Mouse (Mus musculus) erythroid progenitor cell, adult 5-6 weeks (primary cell): Measurements from ENCODE around the gene Cd19. TPM values are rescaled to one million over a fixed set of nuclear protein-coding genes. Genes with fewer than 3 reads are reported as not detected.
A peak's percentile ranks its signal among the peaks of the same experiment; 100 is the strongest.
"Not testable (repeated sequence)": the region's sequence is repeated elsewhere in the genome, so short reads cannot be mapped to it uniquely, and the experiment has no call there.

ENCODE experiments used
- ATAC-seq: replicated peaks from 2 replicates; pipeline ENCODE4 v1.8.0; 2016; ENCODE audit warnings: moderate number of reproducible peaks, mild to moderate bottlenecking, moderate TSS enrichment, inconsistent platforms; ENCODE audit not compliant: poor library complexity, low FRiP score, severe bottlenecking
- total RNA-seq, 2 experiments: library from RNA; stranded (forward) in 1 of 2; stranded (reverse) in 1 of 2; fragments of 150-400 nt in 1 of 2; fragments of 186-747, 209-891 nt in 1 of 2; gene quantifications; 2 replicates each; pipeline versions ENCODE4 v1.2.3 to v1.2.4; 2015 to 2017; ENCODE audit warnings: low replicate concordance in 2 of 2

The Cd19 gene
- total RNA-seq, 2 experiments from 2014 or later, result 18.8 to 35.2 TPM

GRCm38 (mm10) chr7:126396298-126397119 lies 18.2 kb downstream of the Cd19 start, which contains the start of gene Nfatc2ip:
Gene Nfatc2ip (minus strand): TSS chr7:126396737.
- peak; percentile 98 for ATAC-seq

- not testable (repeated sequence) for ATAC-seq
Observed at GRCm38 (mm10) chr7:126392086-126392884, 22.4 kb downstream of the Cd19 start.

- no peak for ATAC-seq
Observed at GRCm38 (mm10) chr7:126388185-126388584, 26.5 kb downstream of the Cd19 start.

- no peak for ATAC-seq
Observed at GRCm38 (mm10) chr7:126383565-126383964, 31.1 kb downstream of the Cd19 start.

- peak; percentile 92 for ATAC-seq
Observed at GRCm38 (mm10) chr7:126377278-126378158, 37.2 kb downstream of the Cd19 start, which contains the start of gene Spns1. Gene Spns1 (minus strand): TSS chr7:126377450.

GRCm38 (mm10) chr7:126376903-126377277 lies 37.8 kb downstream of the Cd19 start:
- no peak; the same call in 1 of the 2 replicates for ATAC-seq

GRCm38 (mm10) chr7:126375012-126375411 lies 39.7 kb downstream of the Cd19 start:
- ATAC-seq, result no peak

GRCm38 (mm10) chr7:126374526-126374925 lies 40.2 kb downstream of the Cd19 start:
- ATAC-seq, result no peak

- ATAC-seq, result no peak
Observed at GRCm38 (mm10) chr7:126373007-126373406, 41.7 kb downstream of the Cd19 start.

GRCm38 (mm10) chr7:126369393-126369792 lies 45.3 kb downstream of the Cd19 start, which contains the start of gene Lat:
Gene Lat (minus strand): TSS chr7:126369570.
- ATAC-seq, result no peak

- ATAC-seq, result no peak
Observed at GRCm38 (mm10) chr7:126368367-126368766, 46.3 kb downstream of the Cd19 start.

- ATAC-seq, result no peak
Observed at GRCm38 (mm10) chr7:126367636-126368035, 47.1 kb downstream of the Cd19 start.

GRCm38 (mm10) chr7:126363038-126363437 lies 51.7 kb downstream of the Cd19 start:
- ATAC-seq, result no peak

- no peak for ATAC-seq
Observed at GRCm38 (mm10) chr7:126359049-126359448, 55.6 kb downstream of the Cd19 start.

Other genes with a start within 250 kb of the Cd19 start
- gene Xpo6, start 214.4 kb downstream of the Cd19 start, total RNA-seq (2015; ENCODE audit: low replicate concordance), result 58.4 and 66.2 TPM in 2 replicates
- gene Xpo6, start 214.4 kb downstream of the Cd19 start, total RNA-seq (2017; ENCODE audit: low replicate concordance), result 21.9 and 25.2 TPM in 2 replicates
- gene Sbk1, start 142.3 kb downstream of the Cd19 start, total RNA-seq (2015; ENCODE audit: low replicate concordance), result 2.5 and 5.0 TPM in 2 replicates
- gene Sbk1, start 142.3 kb downstream of the Cd19 start, total RNA-seq (2017; ENCODE audit: low replicate concordance), result 3.4 and 4.0 TPM in 2 replicates
- gene Lat, start 45.3 kb downstream of the Cd19 start, total RNA-seq (2015; ENCODE audit: low replicate concordance), result 13.4 and 22.7 TPM in 2 replicates
- gene Lat, start 45.3 kb downstream of the Cd19 start, total RNA-seq (2017; ENCODE audit: low replicate concordance), result 1.7 and 3.5 TPM in 2 replicates
- 7.6 and 8.0 TPM in 2 replicates for gene Spns1, start 37.4 kb downstream of the Cd19 start, total RNA-seq (2015; ENCODE audit: low replicate concordance)
- 3.1 and 5.8 TPM in 2 replicates for gene Spns1, start 37.4 kb downstream of the Cd19 start, total RNA-seq (2017; ENCODE audit: low replicate concordance)
- 7.6 and 10.1 TPM in 2 replicates for gene Nfatc2ip, start 18.2 kb downstream of the Cd19 start, total RNA-seq (2015; ENCODE audit: low replicate concordance)
- 21.7 and 22.7 TPM in 2 replicates for gene Nfatc2ip, start 18.2 kb downstream of the Cd19 start, total RNA-seq (2017; ENCODE audit: low replicate concordance)
- gene Rabep2, start 13.9 kb upstream of the Cd19 start, total RNA-seq (2015; ENCODE audit: low replicate concordance), result 4.3 and 8.0 TPM in 2 replicates
- 1.4 and 7.2 TPM in 2 replicates for gene Rabep2, start 13.9 kb upstream of the Cd19 start, total RNA-seq (2017; ENCODE audit: low replicate concordance)
- gene Atp2a1, start 48.2 kb upstream of the Cd19 start, total RNA-seq (2015; ENCODE audit: low replicate concordance), result 2.2 TPM in 1 of 2 replicates, not detected in the other
- not detected in 2 replicates for gene Atp2a1, start 48.2 kb upstream of the Cd19 start, total RNA-seq (2017; ENCODE audit: low replicate concordance)
- 4.7 and 12.6 TPM in 2 replicates for gene Sh2b1, start 60.5 kb upstream of the Cd19 start, total RNA-seq (2015; ENCODE audit: low replicate concordance)
- 4.1 and 4.6 TPM in 2 replicates for gene Sh2b1, start 60.5 kb upstream of the Cd19 start, total RNA-seq (2017; ENCODE audit: low replicate concordance)
- 23.8 and 28.1 TPM in 2 replicates for gene Tufm, start 72.5 kb upstream of the Cd19 start, total RNA-seq (2015; ENCODE audit: low replicate concordance)
- gene Tufm, start 72.5 kb upstream of the Cd19 start, total RNA-seq (2017; ENCODE audit: low replicate concordance), result 10.7 and 11.6 TPM in 2 replicates
- gene Atxn2l, start 88.5 kb upstream of the Cd19 start, total RNA-seq (2015; ENCODE audit: low replicate concordance), result 94.7 and 95.1 TPM in 2 replicates
- 71.8 and 75.6 TPM in 2 replicates for gene Atxn2l, start 88.5 kb upstream of the Cd19 start, total RNA-seq (2017; ENCODE audit: low replicate concordance)
- gene Eif3c, start 151.5 kb upstream of the Cd19 start, total RNA-seq (2015; ENCODE audit: low replicate concordance), result 42.3 and 63.8 TPM in 2 replicates
- gene Eif3c, start 151.5 kb upstream of the Cd19 start, total RNA-seq (2017; ENCODE audit: low replicate concordance), result 77.8 and 113 TPM in 2 replicates
- gene Apobr, start 170.1 kb upstream of the Cd19 start, total RNA-seq (2015; ENCODE audit: low replicate concordance), result 5.9 and 12.3 TPM in 2 replicates
- 3.2 and 6.1 TPM in 2 replicates for gene Apobr, start 170.1 kb upstream of the Cd19 start, total RNA-seq (2017; ENCODE audit: low replicate concordance)
- gene Cln3, start 170.9 kb upstream of the Cd19 start, total RNA-seq (2015; ENCODE audit: low replicate concordance), result 2.9 and 17.2 TPM in 2 replicates
- gene Cln3, start 170.9 kb upstream of the Cd19 start, total RNA-seq (2017; ENCODE audit: low replicate concordance), result 1.9 and 3.9 TPM in 2 replicates
- 1.3 TPM in 1 of 2 replicates, not detected in the other for gene Il27, start 180.1 kb upstream of the Cd19 start, total RNA-seq (2015; ENCODE audit: low replicate concordance)
- not detected in 2 replicates for gene Il27, start 180.1 kb upstream of the Cd19 start, total RNA-seq (2017; ENCODE audit: low replicate concordance)
- 2.5 TPM in 1 of 2 replicates, not detected in the other for gene Nupr1, start 216.0 kb upstream of the Cd19 start, total RNA-seq (2015; ENCODE audit: low replicate concordance)
- 1.2 and 15.8 TPM in 2 replicates for gene Nupr1, start 216.0 kb upstream of the Cd19 start, total RNA-seq (2017; ENCODE audit: low replicate concordance)
- gene Sgf29, start 234.4 kb upstream of the Cd19 start, total RNA-seq (2015; ENCODE audit: low replicate concordance), result 36.8 and 54.1 TPM in 2 replicates
- gene Sgf29, start 234.4 kb upstream of the Cd19 start, total RNA-seq (2017; ENCODE audit: low replicate concordance), result 0.83 and 10.9 TPM in 2 replicates